Mouse (Mus musculus): ENCODE measurements around the gene Cdt1.

Gene Cdt1

GRCm38 (mm10) chr8:122574264-122574663, 6.4 kb downstream of the Cdt1 start:
- no peak for DNase-seq (ENCODE audit: low read depth, low spot score)

- DNase-seq (ENCODE audit: low read depth, low spot score), result no peak
Measured at GRCm38 (mm10) chr8:122574667-122575251, 6.9 kb downstream of the Cdt1 start.

- no peak for DNase-seq (ENCODE audit: low read depth, low spot score)
Measured at GRCm38 (mm10) chr8:122575286-122575685, 7.5 kb downstream of the Cdt1 start.

- peak; percentile 57 for DNase-seq (ENCODE audit: low read depth, low spot score)
Measured at GRCm38 (mm10) chr8:122575735-122576647, 8.2 kb downstream of the Cdt1 start.

- DNase-seq (ENCODE audit: low read depth, low spot score), result peak; percentile 96
Measured at GRCm38 (mm10) chr8:122576648-122577022, 8.8 kb downstream of the Cdt1 start, which contains the start of gene Aprt. Gene Aprt (minus strand): TSS chr8:122576909.

GRCm38 (mm10) chr8:122577116-122577515, 9.3 kb downstream of the Cdt1 start:
- DNase-seq (ENCODE audit: low read depth, low spot score), result no peak

GRCm38 (mm10) chr8:122579196-122579595, 11.4 kb downstream of the Cdt1 start:
- no peak for DNase-seq (ENCODE audit: low read depth, low spot score)

- DNase-seq (ENCODE audit: low read depth, low spot score), result no peak
Measured at GRCm38 (mm10) chr8:122580926-122581325, 13.1 kb downstream of the Cdt1 start.

- no peak for DNase-seq (ENCODE audit: low read depth, low spot score)
Measured at GRCm38 (mm10) chr8:122584981-122585380, 17.2 kb downstream of the Cdt1 start.

- DNase-seq (ENCODE audit: low read depth, low spot score), result no peak
Measured at GRCm38 (mm10) chr8:122585411-122585891, 17.6 kb downstream of the Cdt1 start.

- no peak for DNase-seq (ENCODE audit: low read depth, low spot score)
Measured at GRCm38 (mm10) chr8:122586171-122586570, 18.4 kb downstream of the Cdt1 start.

GRCm38 (mm10) chr8:122586749-122587148, 18.9 kb downstream of the Cdt1 start:
- DNase-seq (ENCODE audit: low read depth, low spot score), result no peak

- no peak for DNase-seq (ENCODE audit: low read depth, low spot score)
Measured at GRCm38 (mm10) chr8:122593240-122593639, 25.4 kb downstream of the Cdt1 start.

GRCm38 (mm10) chr8:122593783-122594507, 26.1 kb downstream of the Cdt1 start:
- no peak for DNase-seq (ENCODE audit: low read depth, low spot score)

GRCm38 (mm10) chr8:122596031-122596430, 28.2 kb downstream of the Cdt1 start:
- no peak for DNase-seq (ENCODE audit: low read depth, low spot score)

- no peak for DNase-seq (ENCODE audit: low read depth, low spot score)
Measured at GRCm38 (mm10) chr8:122600666-122601065, 32.9 kb downstream of the Cdt1 start.

GRCm38 (mm10) chr8:122604640-122605039, 36.8 kb downstream of the Cdt1 start:
- DNase-seq (ENCODE audit: low read depth, low spot score), result no peak

- peak; percentile 68 for DNase-seq (ENCODE audit: low read depth, low spot score)
Measured at GRCm38 (mm10) chr8:122605367-122605766, 37.6 kb downstream of the Cdt1 start.

- DNase-seq (ENCODE audit: low read depth, low spot score), result no peak
Measured at GRCm38 (mm10) chr8:122606810-122607209, 39.0 kb downstream of the Cdt1 start.

GRCm38 (mm10) chr8:122610209-122610608, 42.4 kb downstream of the Cdt1 start:
- no peak for DNase-seq (ENCODE audit: low read depth, low spot score)

- peak; percentile 92 for DNase-seq (ENCODE audit: low read depth, low spot score)
Measured at GRCm38 (mm10) chr8:122610612-122611277, 42.9 kb downstream of the Cdt1 start.

Data from A20 (cell line).